Mouse (Mus musculus) G1E (cell line): ENCODE results near the gene Plin2. TPM values are rescaled to one million over a fixed set of nuclear protein-coding genes. Genes with fewer than 3 reads are reported as not detected.
"Not testable (repeated sequence)": the region's sequence is repeated elsewhere in the genome, so short reads cannot be mapped to it uniquely, and the experiment has no call there.

Experiments
- ATAC-seq: 2 replicates; pipeline ENCODE4 v1.8.0; 2016; ENCODE audit warnings: mild to moderate bottlenecking; ENCODE audit not compliant: insufficient number of reproducible peaks, poor library complexity, low FRiP score, severe bottlenecking; ENCODE audit errors: extremely low read depth
- DNase-seq: peaks from one replicate; pipeline ENCODE4 v3.0.0; 2012; ENCODE audit warnings: low spot score
- H3K27me3 ChIP-seq: 2 replicates; pipeline ENCODE4 v1.6.1; 2012; ENCODE audit warnings: mild to moderate bottlenecking, low read length, inconsistent platforms; ENCODE audit not compliant: insufficient read depth
- H3K36me3 ChIP-seq: replicated peaks from 2 replicates; pipeline ENCODE3; 2012; ENCODE audit warnings: mild to moderate bottlenecking, inconsistent platforms
- H3K4me1 ChIP-seq: 2 replicates; pipeline ENCODE4 v1.6.1; 2012; ENCODE audit warnings: low read depth, low read length, inconsistent platforms, mixed read lengths; ENCODE audit not compliant: insufficient read depth
- H3K4me3 ChIP-seq: 2 replicates; pipeline ENCODE4 v1.5.1; 2012; ENCODE audit warnings: low read depth, mild to moderate bottlenecking, inconsistent platforms, low read length, moderate library complexity, mixed read lengths
- H3K9me3 ChIP-seq: replicated peaks from 2 replicates; pipeline ENCODE4 v1.6.1; 2012; ENCODE audit warnings: inconsistent platforms
- CTCF ChIP-seq: IDR thresholded peaks from 2 replicates; pipeline ENCODE4 v1.5.1; 2012; ENCODE audit warnings: low read depth, low read length, inconsistent platforms, mixed read lengths
- GATA1 ChIP-seq: IDR thresholded peaks from 2 replicates; pipeline ENCODE4 v1.6.1; 2012; ENCODE audit warnings: borderline replicate concordance, low read length, inconsistent platforms, mixed read lengths
- GATA2 ChIP-seq: IDR thresholded peaks from 2 replicates; pipeline ENCODE4 v1.6.1; 2012; ENCODE audit warnings: low read depth, low read length, inconsistent platforms, borderline replicate concordance
- POLR2AphosphoS5 ChIP-seq: IDR thresholded peaks from 2 replicates; pipeline ENCODE4 v1.6.1; 2012; ENCODE audit warnings: low read depth, low read length, inconsistent platforms; ENCODE audit not compliant: insufficient replicate concordance
- TAL1 ChIP-seq: conservative IDR thresholded peaks from 2 replicates; pipeline ENCODE4 v1.6.1; 2012; ENCODE audit warnings: low read depth, low read length, inconsistent platforms, mixed read lengths
- polyA plus RNA-seq: library from polyadenylated mRNA; stranded (reverse); fragments of >175 nt; gene quantifications from 2 replicates; pipeline ENCODE4 v1.2.3, GENCODE M21; 2012
- total RNA-seq, 2 experiments: library from RNA; stranded (forward) in 1 of 2; stranded (reverse) in 1 of 2; fragments of 200-1000 nt in 1 of 2; fragments of >200 nt in 1 of 2; fragmentation: Nextera tagmentation in 1 of 2; gene quantifications; 2 replicates each; pipeline ENCODE4 v1.2.3; 2014 to 2017

Gene Plin2
- total and polyA plus RNA-seq, 3 experiments: 21.9 to 447 (median 184) TPM

DNA sequence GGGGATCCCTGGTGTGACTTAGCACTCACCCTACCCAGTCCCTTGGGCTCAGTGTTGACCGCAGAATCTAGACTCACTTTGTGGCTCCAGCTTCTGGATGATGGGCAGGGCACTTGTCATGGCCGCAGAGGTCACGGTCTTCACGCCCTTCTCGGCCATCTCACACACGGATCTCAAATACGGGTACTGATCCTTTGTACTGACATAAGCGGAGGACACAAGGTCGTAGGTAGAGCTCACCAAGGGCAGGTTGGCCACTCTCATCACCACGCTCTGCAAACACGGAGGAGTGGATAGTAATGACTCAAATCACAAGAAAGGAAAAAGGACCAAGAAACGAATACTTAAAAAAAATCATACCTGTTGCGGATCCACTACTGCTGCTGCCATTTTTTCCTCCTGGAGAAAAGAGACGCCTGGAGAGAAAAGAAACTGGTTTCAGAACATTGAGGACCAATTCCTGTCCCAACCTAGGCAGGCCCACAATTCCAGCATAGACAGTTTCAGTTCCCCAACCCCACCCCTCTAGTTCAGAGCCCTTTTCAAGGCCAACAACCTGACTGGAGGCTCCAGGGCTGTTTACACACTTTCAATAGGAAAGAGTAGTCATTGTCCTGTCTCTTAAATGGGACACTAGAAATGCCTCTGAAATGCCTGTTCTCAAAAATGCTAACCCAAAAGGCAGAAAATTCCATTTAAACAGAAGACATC lies 1.4 kb downstream of the Plin2 start:
- peaks cover 39% of the 10 kb centered on the region for H3K36me3 ChIP-seq

DNA sequence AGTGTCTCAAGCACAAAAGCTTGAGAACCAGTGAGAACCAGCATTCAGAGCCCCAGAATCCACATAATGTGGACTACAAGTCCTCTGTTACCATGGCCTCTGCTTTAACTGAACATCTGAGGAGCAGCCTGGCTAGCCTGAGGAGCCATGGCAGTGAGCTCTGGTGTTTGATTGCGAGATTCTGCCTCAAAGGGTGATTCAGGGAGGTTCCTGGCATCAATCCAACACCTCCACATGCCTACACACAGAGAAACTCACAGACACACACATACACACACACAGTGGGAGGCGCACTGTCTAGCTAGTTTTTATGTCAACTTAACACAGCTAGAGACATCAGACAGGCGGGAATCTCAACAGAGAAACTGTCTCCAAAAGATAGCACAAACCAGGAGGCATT lies 4.3 kb downstream of the Plin2 start:
- no peak for TF ChIP-seq GATA2
- TF ChIP-seq CTCF: no peak
- TF ChIP-seq POLR2AphosphoS5: no peak
- TF ChIP-seq GATA1: no peak
- no peak for TF ChIP-seq TAL1
- ATAC-seq (no peak), DNase-seq (no peak)
- Histone ChIP-seq H3K36me3 (peaks cover 53% of the 10 kb centered on the region), H3K4me1 (peaks cover 63% of the 10 kb centered on the region), H3K27me3 (no peaks in the 10 kb centered on the region), H3K4me3 (peak overlapping the region; percentile 35; the same call in 1 of the 2 replicates), H3K9me3 (no peaks in the 10 kb centered on the region)

More for the DNA sequence above, 1.4 kb downstream of the Plin2 start:
- Histone ChIP-seq H3K4me3 (peak overlapping the region; percentile 90), H3K4me1 (peaks cover 87% of the 10 kb centered on the region), H3K27me3 (no peaks in the 10 kb centered on the region), H3K9me3 (no peaks in the 10 kb centered on the region)
- DNase-seq: no peak
- no peak for ATAC-seq
- TF ChIP-seq CTCF (no peak), TAL1 (no peak), GATA1 (no peak), GATA2 (no peak), POLR2AphosphoS5 (no peak)

GRCm38 (mm10) chr4:86663919-86664318 lies 5.9 kb downstream of the Plin2 start:
- no peaks in the 10 kb centered on the region for H3K9me3 ChIP-seq
- H3K27me3 ChIP-seq: no peaks in the 10 kb centered on the region
- DNase-seq (no peak), ATAC-seq (peak; percentile 82)
- no peak overlapping the region; the same call in 1 of the 2 replicates for H3K4me3 ChIP-seq
- H3K4me1 ChIP-seq: peaks cover 51% of the 10 kb centered on the region
- TF ChIP-seq TAL1: peak; percentile 83
- TF ChIP-seq CTCF: no peak
- H3K36me3 ChIP-seq: peaks cover 69% of the 10 kb centered on the region

DNA sequence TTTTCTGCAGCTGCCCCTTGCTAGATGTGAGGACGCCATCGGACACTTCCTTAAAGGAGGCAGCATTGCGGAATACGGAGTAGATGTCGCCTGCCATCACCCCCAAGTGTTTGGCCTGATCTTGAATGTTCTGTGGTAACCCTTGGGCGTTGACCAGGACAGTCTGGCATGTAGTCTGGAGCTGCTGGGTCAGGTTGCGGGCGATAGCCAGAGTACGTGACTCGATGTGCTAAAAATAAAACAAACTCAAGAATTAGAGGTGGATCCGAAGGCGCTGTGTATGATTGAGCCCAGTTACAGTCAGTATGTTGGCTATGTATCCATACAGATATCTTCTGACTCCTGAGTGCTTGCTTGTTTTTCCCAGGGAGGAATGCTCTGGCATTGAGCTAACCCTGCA lies 12.7 kb downstream of the Plin2 start:
- Histone ChIP-seq H3K9me3 (no peaks in the 10 kb centered on the region), H3K27me3 (no peaks in the 10 kb centered on the region), H3K4me1 (peaks cover 12% of the 10 kb centered on the region), H3K4me3 (no peak overlapping the region), H3K36me3 (peaks cover 77% of the 10 kb centered on the region)
- no peak for TF ChIP-seq GATA1
- no peak for TF ChIP-seq POLR2AphosphoS5
- TF ChIP-seq CTCF: no peak
- no peak for TF ChIP-seq TAL1
- no peak for TF ChIP-seq GATA2
- no peak for DNase-seq
- ATAC-seq: no peak

DNA sequence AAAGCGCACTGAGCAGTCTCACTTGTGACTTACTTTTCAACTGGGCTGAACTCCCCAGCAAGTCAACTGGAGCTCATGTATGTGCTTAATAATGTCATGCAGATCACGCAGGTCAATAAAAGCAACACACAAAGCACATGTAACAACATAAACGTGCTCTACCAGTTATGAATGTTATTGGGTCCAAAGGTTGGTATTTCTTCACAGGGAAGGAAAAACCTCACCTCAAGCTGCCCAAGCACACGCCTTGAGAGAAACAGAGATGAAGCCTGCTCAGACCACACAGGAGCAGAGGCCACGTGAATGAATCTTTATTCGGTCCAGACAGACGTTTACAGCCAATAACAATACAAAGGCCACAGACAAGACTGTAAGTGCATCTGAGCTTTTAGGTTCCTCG lies 13.4 kb downstream of the Plin2 start:
- ATAC-seq, H3K4me3 ChIP-seq, H3K27me3 ChIP-seq, DNase-seq, H3K9me3 ChIP-seq: not testable (repeated sequence)
- Histone ChIP-seq H3K4me1 (peaks cover 12% of the 10 kb centered on the region), H3K36me3 (peaks cover 76% of the 10 kb centered on the region)

DNA sequence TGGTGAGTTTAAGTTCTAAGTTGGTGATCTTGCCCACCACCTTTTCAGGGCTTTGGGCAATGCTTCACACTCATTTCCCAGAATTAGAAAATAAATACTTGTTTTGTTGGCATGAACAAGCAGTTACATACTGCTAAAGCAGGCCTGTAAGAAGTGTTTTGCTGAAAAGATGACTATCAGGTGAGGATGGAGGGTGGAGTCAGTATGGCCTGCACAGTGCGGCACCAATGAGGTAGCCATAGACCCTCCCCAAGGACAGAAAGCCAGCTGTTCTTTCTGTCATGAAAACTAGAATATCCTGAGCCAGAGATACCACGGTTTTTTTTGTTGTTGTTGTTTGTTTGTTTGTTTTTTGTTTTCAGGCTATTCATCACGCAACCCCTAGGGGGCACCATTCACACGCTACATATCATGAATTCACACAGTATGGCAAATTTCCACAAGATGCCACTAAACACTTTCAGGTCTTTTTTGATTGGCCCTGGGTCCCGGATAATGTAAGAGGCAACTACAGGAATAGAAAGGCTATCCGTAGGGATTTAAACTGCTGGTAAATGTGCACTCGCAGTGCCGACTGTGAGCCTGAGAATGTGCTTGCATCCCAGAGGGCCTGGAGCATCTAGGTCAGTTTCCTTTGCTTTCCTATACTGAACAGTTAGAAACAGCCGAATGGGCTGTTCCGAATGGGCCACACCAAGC lies 18.0 kb downstream of the Plin2 start:
- TF ChIP-seq POLR2AphosphoS5: no peak
- no peak for TF ChIP-seq TAL1
- TF ChIP-seq CTCF: peak; percentile 45; the same call in 1 of the 2 replicates
- TF ChIP-seq GATA1: no peak
- no peak for TF ChIP-seq GATA2
- DNase-seq (no peak), ATAC-seq (no peak)
- Histone ChIP-seq H3K9me3 (no peaks in the 10 kb centered on the region), H3K36me3 (peaks cover 37% of the 10 kb centered on the region), H3K4me3 (no peak overlapping the region), H3K4me1 (peaks cover 9% of the 10 kb centered on the region), H3K27me3 (no peaks in the 10 kb centered on the region)

- H3K9me3 ChIP-seq, ATAC-seq, H3K4me1 ChIP-seq, H3K4me3 ChIP-seq, H3K27me3 ChIP-seq, DNase-seq: not testable (repeated sequence)
- H3K36me3 ChIP-seq: peaks cover 14% of the 10 kb centered on the region
Measured at GRCm38 (mm10) chr4:86648394-86648793, 21.5 kb downstream of the Plin2 start.

DNA sequence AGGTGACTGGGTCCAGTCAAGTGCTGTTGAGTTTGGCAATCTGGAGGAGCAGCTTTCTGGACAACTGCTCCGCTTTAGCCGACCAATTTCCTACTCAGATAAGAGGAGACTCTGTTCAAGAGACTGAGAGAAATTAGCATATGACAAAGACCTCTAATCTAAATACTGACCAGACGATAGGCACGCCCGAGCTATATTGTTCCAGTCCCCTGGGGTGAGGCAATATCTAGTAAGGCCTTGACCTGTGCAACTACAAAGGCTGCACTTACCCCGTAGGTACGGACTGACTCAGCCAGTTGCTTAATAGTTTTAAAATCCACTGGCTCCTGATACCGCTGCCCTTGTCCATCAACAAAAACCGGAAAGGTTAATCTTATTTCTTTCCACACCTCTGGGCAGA lies 32.3 kb downstream of the Plin2 start:
- H3K4me3 ChIP-seq, H3K36me3 ChIP-seq, ATAC-seq, H3K27me3 ChIP-seq, H3K9me3 ChIP-seq, DNase-seq, H3K4me1 ChIP-seq: not testable (repeated sequence)

DNA sequence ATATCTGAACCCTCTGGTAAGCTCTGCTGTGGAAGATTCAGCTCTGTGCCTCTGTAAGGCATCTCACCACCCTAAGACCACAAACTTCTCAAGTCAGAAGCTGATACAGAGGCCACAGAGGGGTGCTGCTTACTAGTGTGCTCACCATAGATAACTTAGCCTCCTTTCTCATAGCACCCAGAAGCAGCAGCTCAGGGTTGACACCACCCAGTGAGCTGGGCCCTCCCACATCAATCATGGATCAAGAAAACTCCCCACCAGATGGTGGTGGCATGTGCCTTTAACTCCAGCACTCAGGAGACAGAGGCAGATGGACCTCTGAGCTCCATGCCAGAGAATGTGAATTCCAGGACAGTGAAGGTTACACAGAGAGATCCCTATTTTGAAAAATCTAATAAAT lies 35.0 kb downstream of the Plin2 start:
- DNase-seq, H3K27me3 ChIP-seq, H3K9me3 ChIP-seq, H3K36me3 ChIP-seq, H3K4me3 ChIP-seq, H3K4me1 ChIP-seq: not testable (repeated sequence)
- ATAC-seq: peak; percentile 65

DNA sequence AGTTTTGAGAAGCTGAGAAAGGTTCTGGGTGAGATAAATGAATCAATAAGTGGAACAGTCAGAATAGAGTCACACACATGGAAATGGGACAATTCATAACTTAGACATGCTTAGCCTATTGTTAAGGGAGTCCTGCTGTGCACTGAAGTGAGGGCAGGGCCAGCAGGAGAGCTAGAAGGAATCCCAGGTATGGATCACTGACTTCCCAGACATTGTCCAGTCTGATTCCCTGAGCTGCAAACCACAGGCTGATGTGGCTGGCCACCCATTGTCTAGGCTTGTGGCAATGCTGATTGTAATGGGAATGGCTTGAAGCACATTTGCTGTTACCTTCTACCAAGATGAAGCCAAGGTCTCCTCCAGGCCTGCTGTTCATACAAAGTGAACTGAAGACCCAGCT lies 35.5 kb downstream of the Plin2 start:
- H3K36me3 ChIP-seq, H3K9me3 ChIP-seq, DNase-seq, H3K4me3 ChIP-seq, H3K4me1 ChIP-seq, ATAC-seq, H3K27me3 ChIP-seq: not testable (repeated sequence)
